Comparison of ENCODE assay signal across 8 mouse cellular contexts in genomic region chr4:33030264-33031194, GRCm38 (mm10). TPM values are rescaled to one million over a fixed set of nuclear protein-coding genes. Genes with fewer than 3 reads are reported as not detected.
DNase-seq lines count a peak whose midpoint lies in the region; ATAC-seq and TF ChIP-seq lines count a peak whose summit lies in the region.

No protein-coding gene starts in this region.

- H3K9ac ChIP-seq in embryonic facial prominence, embryonic 13.5 days = peak overlapping the region; percentile 97
- H3K9ac ChIP-seq in hindbrain, embryonic 11.5 days (ENCODE audit: low read depth, low read length) = peak overlapping the region; percentile 93
- H3K9ac ChIP-seq in liver, embryonic 14.5 days (replicated peaks) = peak overlapping the region; percentile 97
- H3K9ac ChIP-seq in neural tube, embryonic 12.5 days = peak overlapping the region; percentile 99

- H3K27me3 ChIP-seq in spleen, adult 2 months (ENCODE audit: control insufficient read depth, insufficient read depth, low read length) = no peaks in the 10 kb centered on the region; the same call in 1 of the 2 replicates
- no peaks in the 10 kb centered on the region for H3K27me3 ChIP-seq in embryonic facial prominence, embryonic 13.5 days
- no peaks in the 10 kb centered on the region for H3K27me3 ChIP-seq in hindbrain, embryonic 11.5 days (ENCODE audit: control insufficient read depth, insufficient read depth, low read length)
- H3K27me3 ChIP-seq in liver, embryonic 14.5 days (ENCODE audit: control insufficient read depth, insufficient read depth, low read length) = peaks cover 4% of the 10 kb centered on the region
- H3K27me3 ChIP-seq in neural tube, embryonic 12.5 days (replicated peaks) = no peaks in the 10 kb centered on the region

- peak overlapping the region; percentile 75 for H3K4me3 ChIP-seq in spleen, adult 2 months (ENCODE audit: extremely low read depth, insufficient read depth, insufficient read length)
- peak overlapping the region; percentile 69 for H3K4me3 ChIP-seq in embryonic facial prominence, embryonic 13.5 days
- peak overlapping the region; percentile 54 for H3K4me3 ChIP-seq in hindbrain, embryonic 11.5 days (ENCODE audit: low read depth, low read length)
- H3K4me3 ChIP-seq in liver, embryonic 14.5 days (ENCODE audit: insufficient read depth in 1 of 2, low read depth in 2 of 2, low read length in 2 of 2) = peak overlapping the region; percentile 93
- peak overlapping the region; percentile 82 for H3K4me3 ChIP-seq in neural tube, embryonic 12.5 days

- peak; percentile 52 for ATAC-seq in embryonic facial prominence, embryonic 13.5 days (ENCODE audit: insufficient number of reproducible peaks, insufficient read depth, low FRiP score, low TSS enrichment, low read depth)
- ATAC-seq in hindbrain, embryonic 11.5 days (ENCODE audit: low FRiP score) = peak; percentile 79
- peak; percentile 70 for ATAC-seq in liver, embryonic 14.5 days (ENCODE audit: insufficient read depth)
- peak; percentile 82 for ATAC-seq in neural tube, embryonic 12.5 days (ENCODE audit: low FRiP score, low read depth)

- H3K36me3 ChIP-seq in spleen, adult 2 months (ENCODE audit: control insufficient read depth, insufficient read depth, low read length) = peaks cover 4% of the 10 kb centered on the region
- peaks cover 16% of the 10 kb centered on the region for H3K36me3 ChIP-seq in embryonic facial prominence, embryonic 13.5 days
- no peaks in the 10 kb centered on the region for H3K36me3 ChIP-seq in hindbrain, embryonic 11.5 days (ENCODE audit: control insufficient read depth, insufficient read depth, low read length)
- H3K36me3 ChIP-seq in liver, embryonic 14.5 days (replicated peaks; ENCODE audit: control insufficient read depth, insufficient read depth, low read depth) = no peaks in the 10 kb centered on the region
- H3K36me3 ChIP-seq in neural tube, embryonic 12.5 days = peaks cover 8% of the 10 kb centered on the region; the same call in 1 of the 2 replicates

- H3K4me1 ChIP-seq in spleen, adult 2 months (ENCODE audit: control insufficient read depth, insufficient read depth, insufficient read length) = peaks cover 8% of the 10 kb centered on the region
- peaks cover 16% of the 10 kb centered on the region for H3K4me1 ChIP-seq in embryonic facial prominence, embryonic 13.5 days
- no peaks in the 10 kb centered on the region for H3K4me1 ChIP-seq in hindbrain, embryonic 11.5 days (replicated peaks; ENCODE audit: control insufficient read depth, insufficient read depth, low read length)
- H3K4me1 ChIP-seq in liver, embryonic 14.5 days (replicated peaks; ENCODE audit: control insufficient read depth in 2 of 2, insufficient read depth in 2 of 2, low read length in 1 of 2) = peaks cover 4 to 8% of the 10 kb centered on the region in 2 experiments
- H3K4me1 ChIP-seq in neural tube, embryonic 12.5 days = peaks cover 10% of the 10 kb centered on the region; the same call in 1 of the 2 replicates

- 13% methylated on average over 55 of the region's 55 CpGs for WGBS in spleen, adult 2 months
- WGBS in embryonic facial prominence, embryonic 13.5 days = 2% methylated on average over 55 of the region's 55 CpGs
- 1% methylated on average over 54 of the region's 55 CpGs for whole genome bisulfite sequencing in hindbrain, embryonic 11.5 days
- WGBS in liver, embryonic 14.5 days (ENCODE audit: insufficient replicate concordance) = 5% methylated on average over 55 of the region's 55 CpGs
- WGBS in neural tube, embryonic 12.5 days = 2% methylated on average over 55 of the region's 55 CpGs

- TF ChIP-seq EP300 in liver, embryonic 14.5 days (IDR thresholded peaks at IDR 0.05; ENCODE audit: low read depth) = no peak

- peak overlapping the region; percentile 69 for H3K4me2 ChIP-seq in embryonic facial prominence, embryonic 13.5 days
- peak overlapping the region; percentile 65 for H3K4me2 ChIP-seq in hindbrain, embryonic 11.5 days (replicated peaks; ENCODE audit: low read depth, low read length)
- H3K4me2 ChIP-seq in liver, embryonic 14.5 days (ENCODE audit: low read depth) = peak overlapping the region; percentile 96
- H3K4me2 ChIP-seq in neural tube, embryonic 12.5 days (replicated peaks) = peak overlapping the region; percentile 66

- no peak for TF ChIP-seq CTCF in spleen, adult 2 months (IDR thresholded peaks at IDR 0.05; ENCODE audit: extremely low read depth, insufficient read depth, insufficient read length, insufficient replicate concordance)
- TF ChIP-seq CTCF in liver, embryonic 14.5 days (IDR thresholded peaks at IDR 0.05; ENCODE audit: low read depth) = 0 out of 2 replicates have a peak, but pooled peaks have one; percentile 11

- peak overlapping the region; percentile 92 for H3K27ac ChIP-seq in spleen, adult 2 months (ENCODE audit: insufficient read depth, low read length)
- H3K27ac ChIP-seq in embryonic facial prominence, embryonic 13.5 days = peak overlapping the region; percentile 92
- H3K27ac ChIP-seq in hindbrain, embryonic 11.5 days (ENCODE audit: low read depth, low read length) = peak overlapping the region; percentile 91
- H3K27ac ChIP-seq in liver, embryonic 14.5 days = peak overlapping the region; percentile 82
- peak overlapping the region; percentile 94 for H3K27ac ChIP-seq in neural tube, embryonic 12.5 days

- no peak for TF ChIP-seq POLR2A in spleen, adult 2 months (IDR thresholded peaks at IDR 0.05; ENCODE audit: low read depth, low read length)

- H3K9me3 ChIP-seq in embryonic facial prominence, embryonic 13.5 days = peaks cover 3% of the 10 kb centered on the region
- H3K9me3 ChIP-seq in hindbrain, embryonic 11.5 days (ENCODE audit: control insufficient read depth, low read length) = no peaks in the 10 kb centered on the region
- no peaks in the 10 kb centered on the region for H3K9me3 ChIP-seq in liver, embryonic 14.5 days (ENCODE audit: control insufficient read depth, low read length)
- H3K9me3 ChIP-seq in neural tube, embryonic 12.5 days = no peaks in the 10 kb centered on the region

- DNase-seq in spleen, adult 2 months (ENCODE audit: low read depth in 1 of 2, low spot score in 2 of 2) = no peak
- no peak for DNase-seq in spleen, postnatal 14 days (ENCODE audit: low spot score in 2 of 2)
- peak; percentile 48 for DNase-seq in adrenal gland, postnatal 14 days
- peak; percentile 55 for DNase-seq in hindbrain, embryonic 11.5 days (ENCODE audit: low spot score)
- peak in 2 of 3 experiments; percentile 27 to 33 for DNase-seq in liver, embryonic 14.5 days (ENCODE audit: low read depth in 3 of 3, low spot score in 3 of 3)
- DNase-seq in urinary bladder, postnatal 10 days (ENCODE audit: low spot score) = no peak

RNA-seq across cellular contexts. Expression of gene Ube2j1, which starts 0.7 kb away (rescaled TPM):
- 15.0 and 16.3 TPM in 2 replicates for polyA plus RNA-seq in spleen, adult 2 months (2012; rRNA removed)
- 80.8 and 82.9 TPM in 2 replicates for total RNA-seq in adrenal gland, postnatal 14 days (2021)
- polyA plus RNA-seq in embryonic facial prominence, embryonic 13.5 days (2015; fragmentation: Nextera tagmentation; extraction: Ambion mirVana) = 34.1 and 35.2 TPM in 2 replicates
- polyA plus RNA-seq in hindbrain, embryonic 11.5 days (2014; fragmentation: Nextera tagmentation; extraction: Ambion mirVana) = 50.4 and 62.8 TPM in 2 replicates
- 10.1 and 13.3 TPM in 2 replicates for polyA plus RNA-seq in liver, embryonic 14.5 days (2012; rRNA removed)
- polyA plus RNA-seq in liver, embryonic 14.5 days (2014; fragmentation: Nextera tagmentation; extraction: Ambion mirVana) = 35.9 and 36.4 TPM in 2 replicates
- 55.9 and 60.8 TPM in 2 replicates for polyA plus RNA-seq in neural tube, embryonic 12.5 days (2016; fragmentation: Nextera tagmentation; extraction: Ambion mirVana)

RNA-seq across cellular contexts. Expression of gene Gabrr2, which starts 32.3 kb away (rescaled TPM):
- polyA plus RNA-seq in spleen, adult 2 months (2012; rRNA removed) = 3.2 and 4.2 TPM in 2 replicates
- 0.41 and 0.60 TPM in 2 replicates for total RNA-seq in adrenal gland, postnatal 14 days (2021)
- polyA plus RNA-seq in embryonic facial prominence, embryonic 13.5 days (2015; fragmentation: Nextera tagmentation; extraction: Ambion mirVana) = 0.32 and 0.33 TPM in 2 replicates
- polyA plus RNA-seq in hindbrain, embryonic 11.5 days (2014; fragmentation: Nextera tagmentation; extraction: Ambion mirVana) = 0.39 TPM in 1 of 2 replicates, not detected in the other
- polyA plus RNA-seq in liver, embryonic 14.5 days (2012; rRNA removed) = 0.05 and 0.06 TPM in 2 replicates
- not detected in 2 replicates for polyA plus RNA-seq in liver, embryonic 14.5 days (2014; fragmentation: Nextera tagmentation; extraction: Ambion mirVana)
- polyA plus RNA-seq in neural tube, embryonic 12.5 days (2016; fragmentation: Nextera tagmentation; extraction: Ambion mirVana) = 0.37 and 0.87 TPM in 2 replicates

RNA-seq across cellular contexts. Expression of gene Rragd, which starts 47.7 kb away (rescaled TPM):
- polyA plus RNA-seq in spleen, adult 2 months (2012; rRNA removed) = 1.0 and 1.3 TPM in 2 replicates
- total RNA-seq in adrenal gland, postnatal 14 days (2021) = 5.7 and 8.7 TPM in 2 replicates
- 8.2 and 9.9 TPM in 2 replicates for polyA plus RNA-seq in embryonic facial prominence, embryonic 13.5 days (2015; fragmentation: Nextera tagmentation; extraction: Ambion mirVana)
- polyA plus RNA-seq in hindbrain, embryonic 11.5 days (2014; fragmentation: Nextera tagmentation; extraction: Ambion mirVana) = 36.6 and 53.5 TPM in 2 replicates
- 1.4 and 2.4 TPM in 2 replicates for polyA plus RNA-seq in liver, embryonic 14.5 days (2012; rRNA removed)
- 2.6 and 4.1 TPM in 2 replicates for polyA plus RNA-seq in liver, embryonic 14.5 days (2014; fragmentation: Nextera tagmentation; extraction: Ambion mirVana)
- polyA plus RNA-seq in neural tube, embryonic 12.5 days (2016; fragmentation: Nextera tagmentation; extraction: Ambion mirVana) = 41.0 and 42.8 TPM in 2 replicates

Comparison
In these comparisons a context has a peak if more than half of its experiments do, and no peak if none do; other contexts are left out.
1. DNase-seq: peak in adrenal gland, postnatal 14 days (single experiment), hindbrain, embryonic 11.5 days (single experiment) and liver, embryonic 14.5 days (2 of 3); none in spleen, adult 2 months (0 of 2), spleen, postnatal 14 days (0 of 2) and urinary bladder, postnatal 10 days (single experiment).
2. Peak in every context shown above with its lines, with median percentiles within 50 percentile points of each other: H3K27ac ChIP-seq, H3K4me3 ChIP-seq, ATAC-seq, H3K4me2 ChIP-seq and H3K9ac ChIP-seq.